Mouse (Mus musculus) C2C12 (cell line): Measurements from ENCODE around the gene Ldhb.

Experiments used
- CTCF ChIP-seq: IDR thresholded peaks from one replicate; pipeline ENCODE4 v1.5.1; 2011; ENCODE audit not compliant: control insufficient read depth, insufficient read depth, insufficient read length
- MYOG ChIP-seq: IDR thresholded peaks from one replicate; pipeline ENCODE4 v1.6.1; 2011; ENCODE audit not compliant: control insufficient read depth, insufficient read length; ENCODE audit errors: extremely low read depth
- USF1 ChIP-seq: IDR thresholded peaks from one replicate; pipeline ENCODE4 v1.6.1; 2011; ENCODE audit warnings: low read depth, mild to moderate bottlenecking, control low read depth, moderate library complexity

DNA sequence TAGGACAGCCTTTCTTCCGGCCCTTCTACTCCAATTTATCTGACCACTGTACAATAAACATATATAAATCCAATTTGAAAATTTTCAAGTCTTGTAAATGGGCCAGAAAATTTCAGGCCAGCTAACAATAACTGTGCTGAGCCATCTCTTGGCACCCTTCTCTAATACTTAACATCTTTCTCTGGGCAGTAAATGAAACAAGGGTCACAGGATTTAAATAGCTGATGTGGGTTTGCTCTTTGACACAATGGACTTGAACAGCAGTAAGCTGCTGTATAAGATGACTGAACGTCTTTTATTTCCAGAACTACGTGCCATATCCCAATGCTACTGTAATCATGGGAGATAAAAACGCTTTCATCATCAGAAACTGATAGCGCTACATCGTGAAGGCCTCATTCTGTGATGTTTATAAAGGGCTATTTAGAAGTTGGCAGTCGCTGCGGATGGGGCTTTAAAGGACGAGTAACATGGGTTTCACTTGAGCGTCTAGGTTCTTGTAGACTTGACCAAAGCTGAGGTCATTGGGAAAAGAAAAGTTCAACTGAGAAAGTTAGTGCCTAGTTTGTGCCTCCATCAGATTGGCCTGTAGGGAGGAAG is 32.9 kb upstream of the Ldhb start:
- TF ChIP-seq CTCF (no peak), USF1 (no peak), MYOG (no peak)
